Mouse (Mus musculus) myocyte (in vitro differentiated cells): Measurements from ENCODE around the gene Cdkn1c.

Source experiments
- MAX ChIP-seq: IDR thresholded peaks from one replicate; pipeline ENCODE4 v1.6.1; 2011; ENCODE audit warnings: low read depth, mild to moderate bottlenecking, control low read depth
- POLR2A ChIP-seq: IDR thresholded peaks from one replicate; pipeline ENCODE4 v1.6.1; 2011; ENCODE audit warnings: low read depth, mild to moderate bottlenecking, control low read depth, moderate library complexity; ENCODE audit not compliant: insufficient read length
- POLR2AphosphoS2 ChIP-seq: IDR thresholded peaks from one replicate; pipeline ENCODE4 v1.6.1; 2011; ENCODE audit warnings: low read depth, control low read depth; ENCODE audit not compliant: insufficient read length

DNA sequence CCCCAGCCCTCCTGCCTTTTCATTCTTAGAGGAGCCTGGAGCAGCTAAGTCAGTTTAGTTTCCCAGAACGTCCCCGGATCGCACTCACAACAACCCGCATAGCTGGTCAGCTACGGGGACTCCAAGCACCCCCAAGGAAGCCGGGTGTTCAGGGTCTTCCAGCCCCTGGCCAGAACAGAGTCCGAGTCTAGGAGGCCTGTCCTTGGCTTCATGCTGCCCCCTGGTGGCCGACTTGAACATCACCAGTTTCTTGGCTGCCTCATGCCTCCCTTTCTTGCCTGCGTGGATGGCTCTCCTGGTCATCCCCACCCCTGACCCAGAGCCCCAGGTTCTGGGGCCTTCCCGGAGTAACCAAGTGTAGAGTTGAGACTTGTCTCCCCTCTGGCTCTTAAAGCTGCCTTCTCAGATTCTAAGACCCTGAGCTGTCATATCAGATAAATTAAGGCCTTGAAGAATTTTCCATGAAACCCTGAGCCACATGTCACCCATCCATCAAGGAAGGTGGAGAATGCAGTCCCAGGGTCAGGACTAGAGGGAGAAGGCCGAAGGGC is 3.1 kb upstream of the Cdkn1c start:
- TF ChIP-seq POLR2A = no peak
- no peak for TF ChIP-seq MAX
- TF ChIP-seq POLR2AphosphoS2 = no peak
